Mouse (Mus musculus): ENCODE measurements at regions not wholly inside any gene's neighbourhood (a gene's known extent, or its start where the extent isn't known, plus 50 kb on each side); places are given as distances from the start of the nearest gene placed in this dataset.

- no peak for DNase-seq (ENCODE audit: low read depth, low spot score)
Observed at GRCm38 (mm10) chr9:117693001-117693400, 63.3 kb upstream of the Rbms3 start.

- DNase-seq (ENCODE audit: low read depth, low spot score), result no peak
Observed at GRCm38 (mm10) chr9:117692486-117692885, 62.8 kb upstream of the Rbms3 start.

GRCm38 (mm10) chr9:117689946-117690345 lies 60.2 kb upstream of the Rbms3 start:
- DNase-seq (ENCODE audit: low read depth, low spot score), result no peak

Measured in embryo, embryonic 11.5 days (tissue).